Mouse (Mus musculus): ENCODE data around the gene Spink4. TPM values are rescaled to one million over a fixed set of nuclear protein-coding genes. Genes with fewer than 3 reads are reported as not detected.

Spink4 gene
- polyA plus RNA-seq, 1 experiment from 2014 or later: not detected

DNA sequence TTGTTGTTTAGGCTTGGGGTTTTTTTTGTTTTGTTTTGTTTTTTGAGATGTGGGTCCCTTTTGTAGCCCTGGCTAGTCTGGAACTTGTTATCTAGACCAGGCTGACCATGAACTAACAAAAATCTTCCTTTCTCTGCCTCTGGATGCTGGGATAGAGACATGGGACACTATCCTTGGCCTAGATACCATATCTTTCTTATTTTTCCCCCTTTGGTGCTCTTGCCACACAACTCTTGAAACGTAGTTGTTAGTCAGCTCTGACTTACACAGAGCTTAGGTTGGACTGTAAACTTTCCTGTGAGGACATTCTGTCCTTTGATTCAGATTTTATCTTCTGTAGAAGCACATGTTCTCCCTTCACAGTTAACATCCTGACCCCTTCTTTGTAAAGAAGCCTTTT is 59.6 kb downstream of the Spink4 start:
- no peak overlapping the region for H3K27ac ChIP-seq (ENCODE audit: low read depth, low read length)
- WGBS: 92% methylated on average over 1 of the region's 1 CpGs
- no peaks in the 10 kb centered on the region for H3K9me3 ChIP-seq (ENCODE audit: control insufficient read depth, low read length)
- DNase-seq (ENCODE audit: low spot score): no peak
- H3K4me2 ChIP-seq (ENCODE audit: low read depth, low read length, severe bottlenecking): no peak overlapping the region
- no peak overlapping the region for H3K4me3 ChIP-seq (ENCODE audit: low read depth, low read length)
- no peaks in the 10 kb centered on the region for H3K4me1 ChIP-seq (replicated peaks; ENCODE audit: control insufficient read depth, insufficient read depth, low read length)
- no peaks in the 10 kb centered on the region for H3K27me3 ChIP-seq (ENCODE audit: control insufficient read depth, insufficient read depth, low read length)
- no peak for ATAC-seq (replicated peaks; ENCODE audit: low FRiP score)
- peaks cover 3% of the 10 kb centered on the region for H3K36me3 ChIP-seq (ENCODE audit: control insufficient read depth, insufficient read depth, low read length)
- H3K9ac ChIP-seq (ENCODE audit: low read length): no peak overlapping the region

Other genes with a start within 250 kb of the Spink4 start
- 35.1 and 36.6 TPM in 2 replicates for gene Aptx, start 216.9 kb upstream of the Spink4 start, polyA plus RNA-seq (2014; fragmentation: Nextera tagmentation; extraction: Ambion mirVana)
- gene Dnaja1, start 197.9 kb upstream of the Spink4 start, polyA plus RNA-seq (2014; fragmentation: Nextera tagmentation; extraction: Ambion mirVana): 640 and 645 TPM in 2 replicates
- 185 and 191 TPM in 2 replicates for gene Smu1, start 162.1 kb upstream of the Spink4 start, polyA plus RNA-seq (2014; fragmentation: Nextera tagmentation; extraction: Ambion mirVana)
- 19.3 and 20.3 TPM in 2 replicates for gene B4galt1, start 66.0 kb upstream of the Spink4 start, polyA plus RNA-seq (2014; fragmentation: Nextera tagmentation; extraction: Ambion mirVana)
- gene Bag1, start 28.2 kb downstream of the Spink4 start, polyA plus RNA-seq (2014; fragmentation: Nextera tagmentation; extraction: Ambion mirVana): 217 and 227 TPM in 2 replicates
- 120 and 134 TPM in 2 replicates for gene Chmp5, start 28.4 kb downstream of the Spink4 start, polyA plus RNA-seq (2014; fragmentation: Nextera tagmentation; extraction: Ambion mirVana)
- 108 and 115 TPM in 2 replicates for gene Nfx1, start 50.9 kb downstream of the Spink4 start, polyA plus RNA-seq (2014; fragmentation: Nextera tagmentation; extraction: Ambion mirVana)
- gene Aqp7, start 128.1 kb downstream of the Spink4 start, polyA plus RNA-seq (2014; fragmentation: Nextera tagmentation; extraction: Ambion mirVana): not detected in 2 replicates
- gene Aqp3, start 178.1 kb downstream of the Spink4 start, polyA plus RNA-seq (2014; fragmentation: Nextera tagmentation; extraction: Ambion mirVana): 1.6 and 2.1 TPM in 2 replicates
- 30.9 and 31.6 TPM in 2 replicates for gene Nol6, start 204.4 kb downstream of the Spink4 start, polyA plus RNA-seq (2014; fragmentation: Nextera tagmentation; extraction: Ambion mirVana)
- 97.3 and 105 TPM in 2 replicates for gene Ube2r2, start 215.7 kb downstream of the Spink4 start, polyA plus RNA-seq (2014; fragmentation: Nextera tagmentation; extraction: Ambion mirVana)